In the genomic region with DNA sequence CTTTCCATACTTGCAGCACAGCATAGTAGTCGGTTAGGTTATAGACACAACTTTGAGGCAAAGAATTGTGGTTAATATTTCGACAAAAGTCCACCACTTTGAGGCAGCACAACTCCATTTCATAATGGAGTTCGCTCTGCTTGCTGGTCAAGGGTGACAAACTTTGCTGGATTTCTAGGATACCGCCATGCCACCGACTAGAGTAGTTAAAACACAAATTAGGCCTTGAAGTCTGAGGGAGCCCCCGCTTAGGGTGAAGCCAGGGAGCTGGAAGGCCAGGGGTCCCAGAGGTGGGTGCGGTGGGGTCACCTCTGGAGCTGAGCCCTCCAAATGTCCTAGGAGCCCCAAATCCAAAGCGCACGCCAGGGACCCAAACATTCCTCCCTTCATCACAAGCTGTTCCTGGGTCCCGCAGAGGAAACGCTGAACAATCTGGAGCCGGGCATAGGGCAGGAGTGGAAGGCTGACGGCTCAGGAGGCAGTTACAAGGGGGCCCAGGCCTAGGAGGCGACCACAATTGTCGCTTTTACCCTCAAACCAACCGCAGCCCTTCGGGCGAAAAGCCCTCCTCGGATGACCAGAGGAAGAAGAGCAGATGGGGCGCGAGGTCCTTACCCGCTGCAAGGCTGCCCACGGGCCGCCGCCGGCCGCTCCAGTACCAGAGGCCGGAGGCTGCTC, we compare ENCODE assay signal across 8 mouse cellular contexts. TPM values are rescaled to one million over a fixed set of nuclear protein-coding genes. Genes with fewer than 3 reads are reported as not detected.
A peak's percentile ranks its signal among the peaks of the same experiment; 100 is the strongest.
DNase-seq lines count a peak whose midpoint lies in the region; ATAC-seq and TF ChIP-seq lines count a peak whose summit lies in the region.

No protein-coding gene starts in this region.

- peak; percentile 52 for TF ChIP-seq CTCF in intestine, postnatal 0 days (IDR thresholded peaks at IDR 0.05; ENCODE audit: low read depth)

- H3K4me1 ChIP-seq in intestine, postnatal 0 days (replicated peaks; ENCODE audit: control insufficient read depth, insufficient read depth, low read length), result no peaks in the 10 kb centered on the region

- no peaks in the 10 kb centered on the region for H3K36me3 ChIP-seq in intestine, postnatal 0 days (ENCODE audit: control insufficient read depth, insufficient read depth)
- no peaks in the 10 kb centered on the region for H3K36me3 ChIP-seq in macrophage (ENCODE audit: inconsistent target)

- WGBS in intestine, postnatal 0 days, result under 1% methylated on average over 28 of the region's 28 CpGs
- WGBS in macrophage (ENCODE audit: missing documents), result under 1% methylated on average over 28 of the region's 28 CpGs

- peak; percentile 4 for DNase-seq in layer of hippocampus, adult 9-11 months
- DNase-seq in layer of hippocampus, postnatal 10 days (ENCODE audit: low spot score in 2 of 2), result no peak
- DNase-seq in thymus, postnatal 25 days, result no peak
- no peak for DNase-seq in urinary bladder, postnatal 14 days (ENCODE audit: low spot score)

- peak overlapping the region; percentile 86 for H3K4me2 ChIP-seq in intestine, postnatal 0 days (replicated peaks; ENCODE audit: low read depth)

- peak overlapping the region; percentile 75 for H3K27ac ChIP-seq in intestine, postnatal 0 days (ENCODE audit: low read depth, low read length)
- H3K27ac ChIP-seq in macrophage, result peak overlapping the region; percentile 32

- H3K79me2 ChIP-seq in macrophage (ENCODE audit: inconsistent target), result peaks cover 46% of the 10 kb centered on the region

- peak overlapping the region; percentile 86 for H3K9ac ChIP-seq in intestine, postnatal 0 days (ENCODE audit: low read depth, low read length)

- H3K9me3 ChIP-seq in intestine, postnatal 0 days (ENCODE audit: control insufficient read depth), result no peaks in the 10 kb centered on the region

- peak overlapping the region; percentile 82 for H3K4me3 ChIP-seq in intestine, postnatal 0 days (ENCODE audit: low read depth, low read length)
- peak overlapping the region; percentile 90 for H3K4me3 ChIP-seq in macrophage (ENCODE audit: inconsistent target)

- H3K27me3 ChIP-seq in intestine, postnatal 0 days (replicated peaks; ENCODE audit: control insufficient read depth, insufficient read depth, low read length), result no peaks in the 10 kb centered on the region

- peak; percentile 2 for ATAC-seq in activated CD4-positive, CD25-positive, alpha-beta regulatory T cell, adult 4 months
- ATAC-seq in erythroid progenitor cell, adult 5-6 weeks (replicated peaks; ENCODE audit: low FRiP score, poor library complexity, severe bottlenecking), result peak; percentile 8; the same call in 1 of the 2 replicates
- ATAC-seq in intestine, postnatal 0 days, result peak; percentile 19; the same call in 1 of the 2 replicates

RNA-seq across cellular contexts. Expression of a gene that starts 0.5 kb away (rescaled TPM):
- 10 to 100 TPM; 35.9 to 36.5 TPM for total RNA-seq in layer of hippocampus, postnatal 10 days (2021)
- 10 to 100 TPM; 34.0 to 48.4 TPM for polyA plus RNA-seq in activated CD4-positive, CD25-positive, alpha-beta regulatory T cell, adult 4 months (2017; shearing (Covaris generic))
- total RNA-seq in erythroid progenitor cell, adult 5-6 weeks (2015; ENCODE audit: low replicate concordance), result 16.9 and 26.4 TPM in 2 replicates
- 10.7 and 11.7 TPM in 2 replicates for total RNA-seq in erythroid progenitor cell, adult 5-6 weeks (2017; ENCODE audit: low replicate concordance)
- 52.4 and 55.5 TPM in 2 replicates for polyA plus RNA-seq in intestine, postnatal 0 days (2015; fragmentation: Nextera tagmentation; extraction: Ambion mirVana)
- total RNA-seq in macrophage (2018; cell fraction: chromatin; rRNA removed), result 10 to 100 TPM; 24.4 to 66.8 (median 48.9) TPM
- total RNA-seq in macrophage (2018; cell fraction: cytosol; rRNA removed), result 10 to 100 TPM; 41.3 to 54.0 (median 47.2) TPM
- total RNA-seq in macrophage (2018; cell fraction: nucleus; rRNA removed), result 10 to 100 TPM; 22.5 to 67.3 (median 40.0) TPM
- polyA plus RNA-seq in macrophage (2018), result 40.2 to 62.3 TPM (median 45.1 TPM) in 3 replicates
